Mouse (Mus musculus) intestine, embryonic 14.5 days (tissue): ENCODE measurements at regions not wholly inside any gene's neighbourhood (a gene's known extent, or its start where the extent isn't known, plus 50 kb on each side); places are given as distances from the start of the nearest gene placed in this dataset.
"Not testable (repeated sequence)": the region's sequence is repeated elsewhere in the genome, so short reads cannot be mapped to it uniquely, and the experiment has no call there.

Experiments used
- ATAC-seq: fragments of 200-750 bp; cut with Nextera tagmentation; replicated peaks from 2 replicates; pipeline ENCODE4 v1.8.0; 2017; ENCODE audit warnings: low read depth, moderate number of reproducible peaks, moderate TSS enrichment, moderate library complexity; ENCODE audit not compliant: low FRiP score, low TSS enrichment
- DNase-seq: peaks from one replicate; pipeline ENCODE4 v3.0.0-alpha.2; 2018; ENCODE audit warnings: low spot score
- H3K27ac ChIP-seq: fragments of 300-500 bp; sonication (generic); 2 replicates; pipeline ENCODE4 v1.5.1; 2014; ENCODE audit warnings: low read depth, mild to moderate bottlenecking, control low read depth
- H3K27me3 ChIP-seq: fragments of 300-500 bp; sonication (generic); replicated peaks from 2 replicates; pipeline ENCODE4 v1.6.1; 2014; ENCODE audit warnings: low read length, control low read depth; ENCODE audit not compliant: control insufficient read depth, insufficient read depth
- H3K36me3 ChIP-seq: fragments of 300-500 bp; sonication (generic); 2 replicates; pipeline ENCODE4 v1.6.1; 2014; ENCODE audit warnings: low read length, control low read depth; ENCODE audit not compliant: control insufficient read depth, insufficient read depth
- H3K4me1 ChIP-seq: fragments of 300-500 bp; sonication (generic); replicated peaks from 2 replicates; pipeline ENCODE4 v1.6.1; 2014; ENCODE audit warnings: low read length, control low read depth, mixed read lengths; ENCODE audit not compliant: control insufficient read depth, insufficient read depth
- H3K4me2 ChIP-seq: fragments of 300-500 bp; sonication (generic); 2 replicates; pipeline ENCODE4 v1.6.1; 2014; ENCODE audit warnings: low read length
- H3K4me3 ChIP-seq: fragments of 300-500 bp; sonication (generic); 2 replicates; pipeline ENCODE4 v1.5.1; 2014; ENCODE audit warnings: low read depth, low read length, control low read depth, mixed read lengths
- H3K9ac ChIP-seq: fragments of 300-500 bp; sonication (generic); 2 replicates; pipeline ENCODE4 v1.6.1; 2014; ENCODE audit warnings: mild to moderate bottlenecking, low read length
- H3K9me3 ChIP-seq: fragments of 300-500 bp; sonication (generic); 2 replicates; pipeline ENCODE4 v1.6.1; 2016; ENCODE audit warnings: low read length, control low read depth; ENCODE audit not compliant: control insufficient read depth
- WGBS: fragments of 180-500 bp; shearing (Covaris S2); extraction: QIAGEN DNeasy Blood & Tissue Kit; methylation state at CpG from one replicate; pipeline ENCODE4 v1.1.7; 2014; 5-methylcytosine and 5-hydroxymethylcytosine counted together

- 50% methylated on average over 2 of the region's 2 CpGs for WGBS
- ATAC-seq (no peak), DNase-seq (no peak)
- Histone ChIP-seq H3K9ac (no peak overlapping the region), H3K27ac (no peak overlapping the region), H3K4me3 (no peak overlapping the region), H3K36me3 (no peaks in the 10 kb centered on the region), H3K27me3 (no peaks in the 10 kb centered on the region), H3K9me3 (no peaks in the 10 kb centered on the region), H3K4me1 (no peaks in the 10 kb centered on the region), H3K4me2 (no peak overlapping the region)
Observed at GRCm38 (mm10) chr1:79299639-79300038, 140.3 kb downstream of the Scg2 start.

GRCm38 (mm10) chr1:79259726-79260125 is 180.2 kb downstream of the Scg2 start:
- ATAC-seq = no peak
- no peaks in the 10 kb centered on the region for H3K9me3 ChIP-seq
- H3K27me3 ChIP-seq = no peaks in the 10 kb centered on the region
- WGBS = 38% methylated on average over 3 of the region's 3 CpGs
- H3K4me1 ChIP-seq = no peaks in the 10 kb centered on the region
- no peak overlapping the region for H3K27ac ChIP-seq
- no peak for DNase-seq
- no peak overlapping the region for H3K4me3 ChIP-seq
- H3K4me2 ChIP-seq = no peak overlapping the region
- H3K9ac ChIP-seq = no peak overlapping the region
- H3K36me3 ChIP-seq = no peaks in the 10 kb centered on the region

- Histone ChIP-seq H3K9me3 (no peaks in the 10 kb centered on the region), H3K4me2 (no peak overlapping the region), H3K27ac (no peak overlapping the region), H3K9ac (no peak overlapping the region), H3K4me3 (no peak overlapping the region), H3K27me3 (no peaks in the 10 kb centered on the region), H3K4me1 (no peaks in the 10 kb centered on the region), H3K36me3 (no peaks in the 10 kb centered on the region)
- ATAC-seq (no peak), DNase-seq (no peak)
- 93% methylated on average over 4 of the region's 4 CpGs for WGBS
Observed at GRCm38 (mm10) chr1:79212970-79213369, 226.9 kb downstream of the Scg2 start.

GRCm38 (mm10) chr1:79212471-79212870 is 227.4 kb downstream of the Scg2 start:
- Histone ChIP-seq H3K4me2 (no peak overlapping the region), H3K27me3 (no peaks in the 10 kb centered on the region), H3K4me1 (no peaks in the 10 kb centered on the region), H3K4me3 (no peak overlapping the region), H3K36me3 (no peaks in the 10 kb centered on the region), H3K9ac (no peak overlapping the region), H3K9me3 (no peaks in the 10 kb centered on the region), H3K27ac (no peak overlapping the region)
- ATAC-seq (no peak), DNase-seq (no peak)
- 92% methylated on average over 5 of the region's 5 CpGs for WGBS

- H3K9me3 ChIP-seq, H3K4me2 ChIP-seq, ATAC-seq, H3K4me3 ChIP-seq, H3K27ac ChIP-seq, H3K36me3 ChIP-seq, H3K9ac ChIP-seq, H3K27me3 ChIP-seq, H3K4me1 ChIP-seq, DNase-seq: not testable (repeated sequence)
- 56% methylated on average over 1 of the region's 1 CpGs for WGBS
Observed at GRCm38 (mm10) chr1:79211981-79212380, 227.9 kb downstream of the Scg2 start.

GRCm38 (mm10) chr1:79207207-79207606 is 232.7 kb downstream of the Scg2 start:
- H3K27ac ChIP-seq = no peak overlapping the region
- H3K4me1 ChIP-seq = no peaks in the 10 kb centered on the region
- no peaks in the 10 kb centered on the region for H3K9me3 ChIP-seq
- DNase-seq = no peak
- H3K9ac ChIP-seq = no peak overlapping the region
- no peaks in the 10 kb centered on the region for H3K27me3 ChIP-seq
- WGBS = 70% methylated on average over 1 of the region's 1 CpGs
- no peak overlapping the region for H3K4me3 ChIP-seq
- no peak overlapping the region for H3K4me2 ChIP-seq
- no peak for ATAC-seq
- H3K36me3 ChIP-seq = no peaks in the 10 kb centered on the region

- Histone ChIP-seq H3K27me3 (no peaks in the 10 kb centered on the region), H3K27ac (no peak overlapping the region), H3K36me3 (no peaks in the 10 kb centered on the region), H3K4me3 (no peak overlapping the region), H3K4me1 (no peaks in the 10 kb centered on the region), H3K9ac (no peak overlapping the region), H3K9me3 (no peaks in the 10 kb centered on the region), H3K4me2 (no peak overlapping the region)
- WGBS = 80% methylated on average over 3 of the region's 3 CpGs
- no peak for ATAC-seq
- DNase-seq = no peak
Observed at GRCm38 (mm10) chr1:79197682-79198081, 242.2 kb downstream of the Scg2 start.

- ATAC-seq = no peak
- H3K9ac ChIP-seq = no peak overlapping the region
- no peaks in the 10 kb centered on the region for H3K9me3 ChIP-seq
- H3K4me2 ChIP-seq = no peak overlapping the region
- H3K36me3 ChIP-seq = no peaks in the 10 kb centered on the region
- no peaks in the 10 kb centered on the region for H3K4me1 ChIP-seq
- WGBS = 58% methylated on average over 3 of the region's 3 CpGs
- no peak for DNase-seq
- no peak overlapping the region for H3K4me3 ChIP-seq
- H3K27ac ChIP-seq = no peak overlapping the region
- no peaks in the 10 kb centered on the region for H3K27me3 ChIP-seq
Observed at GRCm38 (mm10) chr1:79191031-79191430, 248.9 kb downstream of the Scg2 start.

- Histone ChIP-seq H3K4me1 (no peaks in the 10 kb centered on the region), H3K27me3 (no peaks in the 10 kb centered on the region), H3K36me3 (no peaks in the 10 kb centered on the region), H3K27ac (no peak overlapping the region), H3K9me3 (no peaks in the 10 kb centered on the region), H3K4me3 (no peak overlapping the region), H3K4me2 (no peak overlapping the region), H3K9ac (no peak overlapping the region)
- ATAC-seq (no peak), DNase-seq (no peak)
- 91% methylated on average over 5 of the region's 5 CpGs for WGBS
Observed at GRCm38 (mm10) chr1:79183534-79184411, 256.1 kb downstream of the Scg2 start.
